Mouse (Mus musculus) hindbrain, embryonic 11.5 days (tissue): ENCODE results near the gene St3gal5. TPM values are rescaled to one million over a fixed set of nuclear protein-coding genes. Genes with fewer than 3 reads are reported as not detected.
"Not testable (repeated sequence)": the region's sequence is repeated elsewhere in the genome, so short reads cannot be mapped to it uniquely, and the experiment has no call there.

ENCODE experiments used
- ATAC-seq: fragments of 200-750 bp; cut with Nextera tagmentation; 2 replicates; pipeline ENCODE4 v1.8.0; 2017; ENCODE audit warnings: mild to moderate bottlenecking, moderate TSS enrichment, moderate library complexity; ENCODE audit not compliant: low FRiP score
- DNase-seq: peaks from one replicate; pipeline ENCODE4 v3.0.0-alpha.2; 2015; ENCODE audit warnings: low spot score
- H3K27ac ChIP-seq: fragments of 300-500 bp; sonication (generic); 2 replicates; pipeline ENCODE4 v1.5.1; 2014; ENCODE audit warnings: mild to moderate bottlenecking, low read depth, low read length
- H3K27me3 ChIP-seq: fragments of 300-500 bp; sonication (generic); 2 replicates; pipeline ENCODE4 v1.6.1; 2014; ENCODE audit warnings: mild to moderate bottlenecking, low read length, moderate library complexity, mixed read lengths; ENCODE audit not compliant: control insufficient read depth, insufficient read depth
- H3K36me3 ChIP-seq: fragments of 300-500 bp; sonication (generic); 2 replicates; pipeline ENCODE4 v1.6.1; 2014; ENCODE audit warnings: mild to moderate bottlenecking, low read length, moderate library complexity, mixed read lengths; ENCODE audit not compliant: control insufficient read depth, insufficient read depth
- H3K4me1 ChIP-seq: fragments of 300-500 bp; sonication (generic); replicated peaks from 2 replicates; pipeline ENCODE4 v1.6.1; 2014; ENCODE audit warnings: low read length, mixed read lengths; ENCODE audit not compliant: control insufficient read depth, insufficient read depth
- H3K4me2 ChIP-seq: fragments of 300-500 bp; sonication (generic); replicated peaks from 2 replicates; pipeline ENCODE4 v1.6.1; 2014; ENCODE audit warnings: mild to moderate bottlenecking, low read depth, low read length
- H3K4me3 ChIP-seq: fragments of 300-500 bp; sonication (generic); 2 replicates; pipeline ENCODE4 v1.5.1; 2014; ENCODE audit warnings: low read depth, low read length
- H3K9ac ChIP-seq: fragments of 300-500 bp; sonication (generic); 2 replicates; pipeline ENCODE4 v1.6.1; 2014; ENCODE audit warnings: low read depth, low read length
- H3K9me3 ChIP-seq: fragments of 300-500 bp; sonication (generic); 2 replicates; pipeline ENCODE4 v1.6.1; 2016; ENCODE audit warnings: low read length; ENCODE audit not compliant: control insufficient read depth
- WGBS: fragments of 180-500 bp; shearing (Covaris S2); extraction: QIAGEN DNeasy Blood & Tissue Kit; methylation state at CpG from one replicate; pipeline ENCODE4 v1.1.7; 2014; 5-methylcytosine and 5-hydroxymethylcytosine counted together
- polyA plus RNA-seq: library from polyadenylated mRNA; unstranded; fragments of >200 nt; fragmentation: Nextera tagmentation; extraction: Ambion mirVana; gene quantifications from 2 replicates; pipeline ENCODE4 v1.2.1, GENCODE M21; 2014

Gene St3gal5
- 44.0 and 50.4 TPM in 2 replicates for polyA plus RNA-seq

- Histone ChIP-seq H3K4me1 (0 out of 2 replicates have a peak, but pooled peaks cover 6% of the 10 kb centered on the region), H3K4me3 (peak within 1 kb of the TSS; percentile 72), H3K9ac (peak within 1 kb of the TSS; percentile 89), H3K36me3 (no peaks in the 10 kb centered on the region), H3K27me3 (no peaks in the 10 kb centered on the region), H3K4me2 (peak within 1 kb of the TSS; percentile 97), H3K27ac (peak within 1 kb of the TSS; percentile 84), H3K9me3 (no peaks in the 10 kb centered on the region)
- DNase-seq (peak; percentile 91), ATAC-seq (peak; percentile 98)
- WGBS = under 1% methylated on average over 71 of the region's 81 CpGs
These were observed at the start of gene St3gal5 for GRCm38 (mm10) chr6:72097181-72097995. St3gal5 (plus strand) TSS chr6:72097592.

GRCm38 (mm10) chr6:72048643-72049042, 48.7 kb upstream of the St3gal5 start:
- no peak for DNase-seq
- Histone ChIP-seq H3K36me3 (no peaks in the 10 kb centered on the region), H3K27ac (no peak overlapping the region), H3K9ac (no peak overlapping the region), H3K9me3 (no peaks in the 10 kb centered on the region), H3K4me3 (no peak overlapping the region), H3K27me3 (no peaks in the 10 kb centered on the region), H3K4me1 (no peaks in the 10 kb centered on the region), H3K4me2 (no peak overlapping the region)
- 92% methylated on average over 5 of the region's 5 CpGs for WGBS
- ATAC-seq = no peak

GRCm38 (mm10) chr6:72049941-72050340, 47.5 kb upstream of the St3gal5 start:
- 74% methylated on average over 6 of the region's 6 CpGs for WGBS
- no peak overlapping the region for H3K9ac ChIP-seq
- H3K9me3 ChIP-seq = no peaks in the 10 kb centered on the region
- H3K4me3 ChIP-seq = no peak overlapping the region
- no peak overlapping the region for H3K27ac ChIP-seq
- H3K27me3 ChIP-seq = no peaks in the 10 kb centered on the region
- DNase-seq (no peak), ATAC-seq (no peak)
- H3K4me2 ChIP-seq = no peak overlapping the region
- H3K4me1 ChIP-seq = no peaks in the 10 kb centered on the region
- no peaks in the 10 kb centered on the region for H3K36me3 ChIP-seq

- no peaks in the 10 kb centered on the region for H3K9me3 ChIP-seq
- H3K4me1 ChIP-seq = no peaks in the 10 kb centered on the region
- no peak overlapping the region for H3K27ac ChIP-seq
- no peaks in the 10 kb centered on the region for H3K27me3 ChIP-seq
- H3K4me2 ChIP-seq = no peak overlapping the region
- H3K9ac ChIP-seq = no peak overlapping the region
- DNase-seq (no peak), ATAC-seq (no peak)
- 73% methylated on average over 7 of the region's 7 CpGs for WGBS
- no peak overlapping the region for H3K4me3 ChIP-seq
- H3K36me3 ChIP-seq = no peaks in the 10 kb centered on the region
These were observed 46.6 kb upstream of the St3gal5 start for GRCm38 (mm10) chr6:72050827-72051226.

GRCm38 (mm10) chr6:72051247-72051646, 46.1 kb upstream of the St3gal5 start:
- no peak for ATAC-seq
- Histone ChIP-seq H3K4me3 (no peak overlapping the region), H3K4me1 (no peaks in the 10 kb centered on the region), H3K9me3 (no peaks in the 10 kb centered on the region), H3K36me3 (no peaks in the 10 kb centered on the region), H3K27ac (no peak overlapping the region), H3K9ac (no peak overlapping the region), H3K4me2 (no peak overlapping the region), H3K27me3 (no peaks in the 10 kb centered on the region)
- DNase-seq = no peak
- WGBS = 84% methylated on average over 2 of the region's 2 CpGs

- no peaks in the 10 kb centered on the region for H3K9me3 ChIP-seq
- no peaks in the 10 kb centered on the region for H3K4me1 ChIP-seq
- no peaks in the 10 kb centered on the region for H3K27me3 ChIP-seq
- H3K27ac ChIP-seq = no peak overlapping the region
- ATAC-seq (no peak), DNase-seq (no peak)
- 59% methylated on average over 6 of the region's 6 CpGs for WGBS
- H3K4me2 ChIP-seq = no peak overlapping the region
- H3K9ac ChIP-seq = no peak overlapping the region
- no peaks in the 10 kb centered on the region for H3K36me3 ChIP-seq
- no peak overlapping the region for H3K4me3 ChIP-seq
These were observed 45.6 kb upstream of the St3gal5 start for GRCm38 (mm10) chr6:72051757-72052156.

- H3K27me3 ChIP-seq = no peaks in the 10 kb centered on the region
- no peak for DNase-seq
- H3K9me3 ChIP-seq = no peaks in the 10 kb centered on the region
- no peaks in the 10 kb centered on the region for H3K36me3 ChIP-seq
- H3K4me1 ChIP-seq = no peaks in the 10 kb centered on the region
- no peak overlapping the region for H3K27ac ChIP-seq
- WGBS = 84% methylated on average over 2 of the region's 2 CpGs
- no peak overlapping the region for H3K4me2 ChIP-seq
- no peak overlapping the region for H3K4me3 ChIP-seq
- H3K9ac ChIP-seq = no peak overlapping the region
- no peak for ATAC-seq
These were observed 40.8 kb upstream of the St3gal5 start for GRCm38 (mm10) chr6:72056548-72056947.

GRCm38 (mm10) chr6:72058398-72058889, 38.9 kb upstream of the St3gal5 start:
- Histone ChIP-seq H3K4me2 (no peak overlapping the region), H3K9me3 (no peaks in the 10 kb centered on the region), H3K27me3 (no peaks in the 10 kb centered on the region), H3K27ac (no peak overlapping the region), H3K9ac (no peak overlapping the region), H3K4me3 (no peak overlapping the region), H3K36me3 (no peaks in the 10 kb centered on the region), H3K4me1 (no peaks in the 10 kb centered on the region)
- DNase-seq = no peak
- 81% methylated on average over 9 of the region's 9 CpGs for WGBS
- no peak for ATAC-seq

GRCm38 (mm10) chr6:72060677-72061076, 36.7 kb upstream of the St3gal5 start:
- H3K4me3 ChIP-seq, H3K9ac ChIP-seq, H3K4me2 ChIP-seq, DNase-seq, H3K4me1 ChIP-seq, H3K9me3 ChIP-seq, H3K27me3 ChIP-seq, H3K27ac ChIP-seq, H3K36me3 ChIP-seq, ATAC-seq: not testable (repeated sequence)
- WGBS = 70% methylated on average over 10 of the region's 10 CpGs
